Mouse (Mus musculus): Measurements from ENCODE around the gene Clec4d.

- no peak for TF ChIP-seq CTCF (conservative IDR thresholded peaks at IDR 0.05; ENCODE audit: low read length)
- no peak for TF ChIP-seq NANOG (IDR thresholded peaks at IDR 0.05; ENCODE audit: borderline replicate concordance, low read length)
- no peak for TF ChIP-seq POU5F1 (IDR thresholded peaks at IDR 0.05; ENCODE audit: borderline replicate concordance, low read length)
Observed at GRCm38 (mm10) chr6:123237582-123237981, 24.3 kb upstream of the Clec4d start.
